Comparison of ENCODE assay signal across 18 mouse cellular contexts in the genomic region with DNA sequence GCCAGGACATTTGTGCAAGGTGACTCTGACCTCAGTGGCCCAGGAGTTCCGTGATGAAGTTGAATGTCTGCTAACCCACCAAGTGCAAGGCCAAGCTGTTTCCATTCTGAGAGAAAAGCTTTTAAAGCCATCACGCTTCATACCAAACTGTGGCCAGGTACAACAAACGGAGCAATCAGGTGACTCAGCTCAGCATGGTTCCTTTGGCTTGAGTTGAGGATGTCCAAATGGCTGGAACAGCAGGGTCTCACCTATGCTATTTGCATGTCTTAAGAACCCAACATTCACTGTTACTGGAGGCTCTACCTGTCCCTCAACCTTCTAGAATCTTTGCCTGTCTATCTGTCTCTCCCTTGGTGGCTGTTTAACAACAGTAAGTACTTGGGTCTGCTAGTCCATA. TPM values are rescaled to one million over a fixed set of nuclear protein-coding genes. Genes with fewer than 3 reads are reported as not detected.
"Had no signal": no experiment of that assay in that cellular context is flagged by ENCODE, and none has a peak within 500 bp of the region (broad histone marks: within the 10 kb centered on the region; RNA-seq: fewer than 3 reads in every experiment).

No protein-coding gene starts in this region.

- H3K9ac ChIP-seq: heart, embryonic 12.5 days; hindbrain, embryonic 13.5 days; hindbrain, embryonic 15.5 days; kidney, embryonic 15.5 days; limb, embryonic 13.5 days; limb, embryonic 15.5 days; liver, embryonic 12.5 days; liver, embryonic 14.5 days had no signal

- DNase-seq: gastrocnemius, postnatal 25 days had no signal

- H3K4me1 ChIP-seq: heart, embryonic 12.5 days; hindbrain, embryonic 15.5 days; limb, embryonic 13.5 days; liver, embryonic 12.5 days had no signal

- H3K27ac ChIP-seq: gastrocnemius, adult 2 months; heart, embryonic 10.5 days; hindbrain, embryonic 10.5 days; hindbrain, embryonic 13.5 days; hindbrain, embryonic 15.5 days; hindbrain, postnatal 0 days; kidney, embryonic 15.5 days; layer of hippocampus, adult 2 months; left cerebral cortex, adult 2 months; limb, embryonic 13.5 days; limb, embryonic 15.5 days; liver, embryonic 12.5 days; liver, embryonic 14.5 days had no signal

- H3K9me3 ChIP-seq: heart, embryonic 10.5 days; heart, embryonic 12.5 days; hindbrain, embryonic 10.5 days; hindbrain, embryonic 13.5 days; hindbrain, embryonic 15.5 days; kidney, embryonic 15.5 days; limb, embryonic 13.5 days; limb, embryonic 15.5 days; liver, embryonic 12.5 days had no signal

- H3K4me2 ChIP-seq: heart, embryonic 12.5 days; hindbrain, embryonic 13.5 days; hindbrain, embryonic 15.5 days; kidney, embryonic 15.5 days; limb, embryonic 13.5 days; limb, embryonic 15.5 days; liver, embryonic 12.5 days had no signal

- H3K27me3 ChIP-seq: limb, embryonic 13.5 days; liver, embryonic 12.5 days had no signal

- ATAC-seq: intestine, embryonic 16.5 days; liver, embryonic 12.5 days had no signal

- H3K36me3 ChIP-seq: heart, embryonic 10.5 days; heart, embryonic 12.5 days; hindbrain, embryonic 10.5 days; hindbrain, embryonic 13.5 days; hindbrain, embryonic 15.5 days; kidney, embryonic 15.5 days; limb, embryonic 13.5 days; limb, embryonic 15.5 days; liver, embryonic 12.5 days had no signal

- H3K4me3 ChIP-seq: gastrocnemius, adult 2 months; heart, embryonic 10.5 days; heart, embryonic 12.5 days; hindbrain, embryonic 10.5 days; hindbrain, embryonic 13.5 days; hindbrain, embryonic 15.5 days; kidney, embryonic 15.5 days; layer of hippocampus, adult 2 months; left cerebral cortex, adult 2 months; limb, embryonic 13.5 days; limb, embryonic 15.5 days; liver, embryonic 12.5 days had no signal

RNA-seq across cellular contexts. Expression of a gene that starts 45.6 kb away (rescaled TPM):
- polyA plus RNA-seq: intestine, embryonic 14.5 days; intestine, embryonic 16.5 days; liver, adult 2 months; liver, embryonic 12.5 days; liver, embryonic 14.5 days had no signal
